Mouse (Mus musculus): Measurements from ENCODE around the gene Lztfl1.

- TF ChIP-seq CTCF (IDR thresholded peaks at IDR 0.05; ENCODE audit: borderline replicate concordance, insufficient read depth, low read length) (no peak), POLR2A (IDR thresholded peaks at IDR 0.05; ENCODE audit: low read depth, low read length) (no peak)
Observed at GRCm38 (mm10) chr9:123763771-123764170, 46.3 kb upstream of the Lztfl1 start.
